Mouse (Mus musculus): Measurements from ENCODE around the gene Lrrc29. TPM values are rescaled to one million over a fixed set of nuclear protein-coding genes. Genes with fewer than 3 reads are reported as not detected.

Lrrc29 gene
- polyA plus RNA-seq (2012; rRNA removed), result 4.6 and 5.8 TPM in 2 replicates

DNA sequence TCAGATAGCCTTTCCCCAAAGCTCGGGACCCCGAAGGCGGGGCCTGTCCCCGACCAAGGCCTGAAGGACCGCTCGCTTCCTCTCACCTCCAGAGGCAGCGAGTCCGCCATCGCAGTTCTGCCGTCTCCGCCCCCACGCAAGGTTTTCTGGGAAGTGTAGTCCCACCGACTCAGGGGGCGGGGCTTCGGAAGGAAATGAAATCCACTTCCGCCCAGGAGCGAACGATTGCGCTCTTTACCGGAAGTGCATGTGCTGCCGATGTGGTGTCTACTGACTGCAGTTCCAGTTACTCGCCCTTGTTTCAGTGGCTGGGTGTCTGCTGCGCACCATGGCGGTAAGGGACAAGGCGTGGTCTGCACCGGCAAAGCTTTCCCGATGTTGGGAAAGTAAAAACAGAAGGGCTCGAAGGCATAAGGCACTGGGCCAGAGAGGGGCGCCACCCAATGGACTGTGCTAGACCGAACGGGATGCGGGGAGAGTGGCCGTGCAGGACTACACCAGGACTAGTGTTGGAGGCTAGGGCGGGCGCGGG is at the start of gene Lrrc29, which contains the start of gene Tmem208:
TSS of gene Lrrc29 (minus strand) at position 138 of the 532 bp plus-strand sequence.
TSS of gene Tmem208 (plus strand) at position 214 of the 532 bp plus-strand sequence.
- DNase-seq (ENCODE audit: low read depth, low spot score), result no peak
- WGBS, result under 1% methylated on average over 36 of the region's 36 CpGs

DNA sequence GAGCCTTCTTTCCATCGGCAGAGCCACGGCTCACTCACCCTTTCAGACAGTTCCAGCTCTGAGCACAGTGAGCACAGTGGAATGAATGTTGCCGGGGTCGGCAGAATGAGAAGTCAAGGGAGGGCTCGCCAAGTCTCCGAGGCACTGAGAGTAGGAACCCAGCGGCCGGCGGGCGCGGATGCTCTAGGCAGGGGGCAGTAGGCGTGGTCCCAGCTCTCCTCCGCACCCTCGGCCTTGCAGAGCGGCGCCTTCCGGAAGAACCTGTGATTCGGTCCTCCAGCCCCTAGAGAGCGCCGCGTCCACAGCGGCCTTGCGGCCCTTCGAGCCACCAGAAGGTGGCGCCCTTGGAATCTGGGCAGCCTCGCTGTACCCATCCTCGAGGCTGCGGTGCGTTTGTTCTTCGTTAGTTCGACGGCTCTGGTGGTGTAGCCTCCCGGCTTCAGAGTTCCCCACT is 48.5 kb upstream of the Lrrc29 start:
- no peak for DNase-seq (ENCODE audit: low read depth, low spot score)
- 37% methylated on average over 33 of the region's 33 CpGs for WGBS

DNA sequence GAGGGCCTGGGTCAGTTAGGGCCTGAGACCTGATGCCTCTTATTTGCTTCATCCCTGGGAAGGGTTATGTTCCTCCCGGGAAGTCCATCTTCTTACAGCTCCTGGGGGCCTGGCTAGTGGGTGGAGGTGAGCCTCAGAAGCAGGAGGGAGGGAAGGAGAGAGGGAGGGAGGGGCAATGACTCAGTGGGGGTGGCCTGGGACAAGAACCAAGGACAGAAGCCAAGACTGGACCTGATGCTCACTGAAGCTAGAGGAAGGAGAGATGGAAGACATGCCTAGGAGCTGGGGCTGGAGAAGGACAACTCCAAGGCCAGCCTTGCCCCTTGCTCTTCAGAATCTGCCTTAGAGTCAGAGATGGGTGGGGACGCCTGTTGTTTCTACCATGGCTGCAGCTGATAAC is 47.0 kb upstream of the Lrrc29 start, which contains the start of gene Plekhg4:
TSS of gene Plekhg4 (plus strand) at position 243 of the 400 bp plus-strand sequence.
- WGBS, result 56% methylated on average over 2 of the region's 2 CpGs
- DNase-seq (ENCODE audit: low read depth, low spot score), result no peak

DNA sequence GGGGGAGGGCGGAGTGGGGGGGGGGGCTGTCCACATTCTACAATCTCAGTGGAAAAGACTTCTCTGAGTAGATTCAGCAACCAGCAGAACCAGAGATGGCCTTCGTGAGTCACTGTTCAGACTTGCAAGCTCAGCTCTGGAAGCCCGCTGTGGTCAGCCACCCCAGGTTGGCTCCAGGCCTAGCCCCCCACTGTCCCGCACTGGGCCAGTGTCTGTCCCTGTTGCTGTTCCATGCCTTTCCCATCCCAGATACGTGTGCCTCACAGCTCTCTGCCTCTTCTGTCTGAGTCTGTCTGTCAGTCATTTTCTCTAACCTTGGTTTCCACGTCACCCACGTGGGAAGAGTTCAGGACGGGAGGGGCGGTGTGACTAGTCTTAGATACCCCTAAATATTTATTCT is 46.4 kb upstream of the Lrrc29 start:
- no peak for DNase-seq (ENCODE audit: low read depth, low spot score)
- 80% methylated on average over 9 of the region's 9 CpGs for WGBS

DNA sequence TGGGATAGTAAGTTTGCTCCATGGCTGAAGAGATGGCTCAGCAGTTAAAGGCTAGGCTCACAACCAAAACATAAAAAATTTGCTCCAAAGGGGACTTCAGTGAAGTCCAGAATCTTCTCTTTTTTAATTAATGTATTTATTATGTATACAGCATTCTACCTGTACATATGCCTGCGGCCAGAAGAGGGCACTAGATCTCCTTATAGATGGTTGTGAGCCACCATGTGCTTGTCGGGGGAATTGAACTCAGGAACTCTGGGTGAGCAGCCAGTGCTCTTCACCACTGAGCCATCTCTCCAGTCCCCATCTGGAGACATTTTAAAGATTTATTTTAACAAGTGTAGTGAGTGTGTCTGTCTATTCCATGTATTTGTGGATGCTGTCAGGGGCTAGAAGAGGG is 41.0 kb upstream of the Lrrc29 start:
- no peak for DNase-seq (ENCODE audit: low read depth, low spot score)
- 68% methylated on average over 2 of the region's 2 CpGs for WGBS

DNA sequence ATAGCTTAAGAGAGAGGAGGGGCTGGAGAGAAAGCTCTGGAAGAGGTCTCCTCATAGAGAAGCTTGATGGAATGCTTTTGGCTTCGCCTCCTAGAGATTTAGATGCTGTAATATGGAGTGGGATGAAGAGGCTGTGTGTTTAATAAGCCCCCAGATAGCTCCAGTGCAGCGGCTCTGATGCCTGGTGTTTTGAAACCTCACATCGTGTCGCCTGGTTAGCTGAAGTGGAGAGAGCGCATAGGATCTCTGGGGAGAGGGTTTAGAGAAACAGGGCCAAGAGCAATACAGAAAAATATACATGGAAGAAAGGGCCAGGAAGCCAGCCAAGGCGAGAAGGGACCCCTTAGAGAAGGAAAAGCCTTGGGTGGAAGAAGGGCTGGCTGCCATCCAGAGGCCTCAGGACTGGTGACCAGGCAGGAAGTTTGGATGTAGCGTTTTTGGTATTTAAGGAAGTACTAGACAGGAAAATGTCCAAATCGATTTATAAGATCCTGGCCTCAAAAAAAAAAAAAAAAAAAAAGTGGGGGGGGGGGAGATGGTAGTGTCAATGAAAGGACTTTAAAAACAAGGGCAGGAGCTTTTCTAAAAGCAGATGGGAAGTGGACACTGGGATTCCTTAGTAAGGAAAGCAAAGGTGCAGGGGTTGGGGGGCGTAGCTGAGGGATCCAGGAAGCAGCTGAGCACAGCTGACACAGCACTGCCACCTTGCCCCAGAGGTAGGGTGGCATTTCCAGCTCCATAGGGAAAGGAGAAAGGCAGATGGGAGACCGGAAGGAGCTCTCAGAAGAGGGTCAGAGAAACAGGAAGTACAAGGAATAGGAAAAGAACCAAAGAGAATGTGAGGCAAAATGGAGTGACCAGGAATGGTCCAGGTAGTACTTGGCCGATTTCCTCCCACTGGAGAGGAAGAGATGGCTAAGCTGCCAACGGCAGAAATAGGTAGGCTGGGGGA is 35.9 kb upstream of the Lrrc29 start:
- 61% methylated on average over 12 of the region's 12 CpGs for WGBS
- no peak for DNase-seq (ENCODE audit: low read depth, low spot score)

DNA sequence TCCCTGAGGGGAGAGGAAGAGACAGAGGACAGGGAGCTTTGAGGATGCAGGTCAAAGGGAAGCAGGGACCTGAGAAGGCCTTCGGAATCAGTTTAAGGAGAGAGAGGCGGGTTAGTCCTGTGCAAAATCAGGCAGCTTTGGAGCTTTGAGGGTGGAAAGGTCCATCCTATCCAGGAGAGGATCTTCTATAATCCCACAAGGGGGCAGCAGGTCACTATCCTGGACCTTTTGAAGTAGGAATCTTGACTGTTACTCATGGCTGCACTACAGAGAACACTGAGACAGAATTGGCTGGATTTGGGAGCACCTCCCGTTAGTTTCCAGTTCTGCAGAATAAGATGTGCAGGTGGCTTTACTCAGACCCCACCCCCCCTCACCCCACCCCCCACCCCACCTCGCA is 33.6 kb upstream of the Lrrc29 start:
- 61% methylated on average over 4 of the region's 4 CpGs for WGBS
- no peak for DNase-seq (ENCODE audit: low read depth, low spot score)

DNA sequence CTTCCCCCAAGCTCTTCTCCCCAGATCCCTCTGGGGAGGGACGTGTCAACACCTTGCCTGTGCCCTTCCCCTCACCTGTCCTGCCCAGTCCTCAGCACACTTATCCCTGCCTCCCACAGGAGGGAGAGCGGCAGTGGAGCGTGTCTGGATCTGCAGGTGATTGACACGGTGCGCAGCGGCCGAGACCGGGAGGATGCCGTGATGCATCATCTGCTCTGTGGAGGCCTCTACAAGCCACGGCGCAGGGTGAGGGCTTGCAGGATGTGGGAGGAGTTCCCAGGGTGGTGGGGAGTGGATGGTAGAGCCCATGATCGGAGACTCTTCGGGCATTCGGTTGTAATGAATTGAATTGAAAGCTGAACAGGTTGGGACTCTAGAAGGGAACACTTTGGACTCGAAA is 33.1 kb upstream of the Lrrc29 start:
- DNase-seq (ENCODE audit: low read depth, low spot score), result no peak
- WGBS, result 64% methylated on average over 15 of the region's 15 CpGs

DNA sequence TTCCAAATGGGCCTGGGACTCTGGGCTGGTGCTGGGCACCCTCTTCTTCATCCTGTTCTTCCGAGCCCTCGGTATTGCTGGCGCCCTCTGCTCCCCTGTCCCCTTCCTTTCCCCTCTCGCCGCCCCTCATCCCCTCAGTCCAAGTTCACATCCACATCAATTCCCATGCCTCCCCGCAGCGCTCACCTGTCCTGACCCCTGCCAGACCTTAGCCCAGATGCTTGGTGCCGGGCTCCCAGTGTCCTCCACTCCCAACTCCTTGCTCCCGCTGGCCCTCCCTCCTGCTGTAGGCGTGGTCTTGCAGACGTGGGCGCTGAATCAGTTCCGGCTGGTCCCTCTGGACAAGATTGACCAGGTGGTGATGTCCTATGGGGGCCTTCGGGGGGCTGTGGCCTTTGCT is 30.6 kb upstream of the Lrrc29 start:
- no peak for DNase-seq (ENCODE audit: low read depth, low spot score)
- WGBS, result 90% methylated on average over 14 of the region's 14 CpGs

DNA sequence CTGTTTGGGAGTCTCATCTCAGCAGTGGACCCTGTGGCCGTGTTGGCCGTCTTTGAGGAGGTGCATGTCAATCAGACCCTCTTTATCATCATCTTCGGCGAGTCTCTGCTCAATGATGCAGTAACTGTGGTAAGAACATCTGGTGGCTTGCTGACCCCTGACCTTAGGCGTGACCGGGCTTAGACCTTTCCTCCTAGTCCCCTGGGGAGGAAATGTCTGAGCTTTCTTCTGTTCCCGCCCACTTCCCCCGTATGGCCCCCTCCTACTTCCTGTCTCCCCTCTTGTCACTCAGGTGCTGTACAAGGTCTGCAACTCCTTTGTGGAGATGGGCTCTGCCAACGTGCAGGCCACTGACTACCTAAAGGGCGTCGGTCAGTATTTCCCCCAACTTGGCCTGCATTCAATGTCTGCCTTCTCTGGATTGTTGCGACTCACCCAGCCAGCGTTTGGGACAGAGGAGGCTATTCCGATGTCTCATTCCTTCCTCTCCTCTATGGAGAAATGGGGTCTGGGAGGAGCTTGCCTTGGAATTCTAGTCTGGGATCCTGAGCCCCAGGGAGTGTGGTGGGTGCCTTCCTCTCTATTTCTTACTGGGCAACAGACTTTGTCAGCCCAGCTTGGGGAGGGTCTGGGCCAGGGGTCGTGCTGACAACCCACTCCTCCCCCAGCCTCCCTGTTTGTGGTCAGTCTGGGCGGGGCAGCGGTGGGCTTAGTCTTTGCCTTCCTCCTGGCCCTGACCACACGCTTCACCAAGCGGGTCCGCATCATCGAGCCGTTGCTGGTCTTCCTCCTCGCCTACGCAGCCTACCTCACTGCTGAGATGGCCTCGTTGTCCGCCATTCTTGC is 29.3 kb upstream of the Lrrc29 start:
- 68% methylated on average over 26 of the region's 26 CpGs for WGBS
- no peak for DNase-seq (ENCODE audit: low read depth, low spot score)

DNA sequence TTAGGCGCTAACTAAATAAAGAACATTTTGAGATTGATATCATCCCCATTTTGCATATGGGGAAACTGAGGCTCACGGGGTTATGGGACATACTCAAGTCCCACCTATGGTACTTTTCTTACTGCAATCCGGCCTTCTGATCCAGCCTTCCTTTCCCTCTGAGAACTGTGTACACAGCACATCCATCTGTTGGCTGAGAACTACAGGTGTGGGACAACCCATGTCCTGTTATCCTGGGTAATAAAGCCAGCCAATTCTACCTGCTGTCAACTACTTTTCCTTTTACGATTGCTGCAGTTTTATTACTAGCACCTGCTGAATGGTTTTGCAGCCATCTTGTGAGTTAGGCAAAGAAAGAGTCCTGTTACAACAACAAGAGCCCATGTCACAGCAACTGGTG is 28.5 kb upstream of the Lrrc29 start:
- 49% methylated on average over 4 of the region's 4 CpGs for WGBS
- no peak for DNase-seq (ENCODE audit: low read depth, low spot score)

DNA sequence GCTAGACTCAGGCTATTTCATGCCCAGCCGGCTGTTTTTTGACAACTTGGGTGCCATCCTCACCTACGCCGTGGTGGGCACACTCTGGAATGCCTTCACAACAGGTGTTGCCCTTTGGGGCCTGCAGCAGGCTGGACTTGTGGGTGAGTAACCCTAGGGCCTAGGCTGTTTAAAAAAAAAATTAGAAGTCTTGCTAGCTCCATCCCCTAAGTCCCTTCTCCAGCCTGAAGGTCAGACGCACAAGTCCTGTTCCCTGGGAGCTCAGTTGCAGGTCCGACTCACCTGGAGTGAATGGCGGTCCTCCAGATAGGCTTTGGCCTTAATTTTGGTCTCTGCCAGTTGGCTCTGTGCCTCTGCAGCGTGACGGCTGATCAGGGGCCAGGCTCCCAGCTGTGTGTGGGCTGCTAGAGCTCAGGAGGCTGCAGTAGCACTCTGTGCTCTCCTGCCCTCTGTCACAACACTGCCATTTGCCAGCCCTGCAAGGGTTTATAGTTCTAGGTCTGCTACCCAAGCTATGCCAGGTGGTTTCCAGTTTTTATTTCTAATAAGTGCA is 27.6 kb upstream of the Lrrc29 start:
- DNase-seq (ENCODE audit: low read depth, low spot score), result no peak
- 70% methylated on average over 8 of the region's 8 CpGs for WGBS

DNA sequence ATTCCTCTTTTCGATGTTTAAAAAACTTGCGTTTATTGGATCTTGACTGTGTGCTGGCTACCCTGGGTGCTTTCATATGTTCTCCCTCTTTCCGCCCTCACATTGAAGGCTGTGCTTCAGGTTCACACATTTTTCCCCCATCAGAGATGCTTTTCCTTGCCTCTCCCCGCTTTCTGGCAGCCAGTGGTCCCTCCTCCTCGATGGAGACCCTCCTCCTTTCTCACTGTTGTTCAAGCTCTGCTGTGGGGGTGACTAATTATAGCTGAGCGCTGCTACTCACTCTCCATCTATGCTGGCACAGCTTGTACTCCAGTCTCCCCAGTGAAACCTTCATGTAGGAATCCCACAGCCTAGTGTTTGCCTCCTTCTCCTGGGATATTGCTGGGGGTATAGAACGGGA is 24.1 kb upstream of the Lrrc29 start:
- DNase-seq (ENCODE audit: low read depth, low spot score), result no peak
- 77% methylated on average over 7 of the region's 7 CpGs for WGBS

DNA sequence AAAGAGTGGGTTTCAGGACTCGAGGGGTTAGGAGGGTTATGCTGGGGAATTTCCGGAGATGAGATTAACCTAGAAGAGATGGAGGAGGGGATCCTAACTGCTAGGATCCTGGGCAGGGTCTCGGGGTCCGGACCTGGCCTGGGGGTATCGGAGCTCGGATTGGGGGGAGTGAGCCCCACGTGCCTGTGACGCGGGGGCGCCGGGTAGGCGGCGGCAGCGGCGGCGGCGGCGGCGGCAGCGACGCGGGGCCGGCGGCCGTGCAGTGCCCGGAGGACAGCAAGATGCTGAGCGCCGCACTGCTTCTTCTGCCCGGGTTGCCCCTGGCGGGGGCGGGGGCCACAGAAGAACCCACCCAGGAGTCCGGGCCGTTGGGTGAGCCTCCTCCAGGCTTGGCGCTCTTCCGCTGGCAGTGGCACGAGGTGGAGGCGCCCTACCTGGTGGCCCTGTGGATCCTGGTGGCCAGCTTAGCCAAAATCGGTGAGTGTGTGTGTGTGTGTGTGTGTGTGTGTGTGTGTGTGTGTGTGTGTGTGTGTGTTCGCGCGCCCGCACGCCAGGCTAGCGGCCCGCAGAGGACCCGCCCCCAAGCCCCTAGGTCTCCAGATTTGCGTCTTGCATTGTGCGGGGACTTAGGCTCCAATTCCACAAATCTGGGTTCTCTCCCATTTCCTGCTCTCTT is 23.2 kb upstream of the Lrrc29 start:
- 3% methylated on average over 42 of the region's 48 CpGs for WGBS
- DNase-seq (ENCODE audit: low read depth, low spot score), result no peak

DNA sequence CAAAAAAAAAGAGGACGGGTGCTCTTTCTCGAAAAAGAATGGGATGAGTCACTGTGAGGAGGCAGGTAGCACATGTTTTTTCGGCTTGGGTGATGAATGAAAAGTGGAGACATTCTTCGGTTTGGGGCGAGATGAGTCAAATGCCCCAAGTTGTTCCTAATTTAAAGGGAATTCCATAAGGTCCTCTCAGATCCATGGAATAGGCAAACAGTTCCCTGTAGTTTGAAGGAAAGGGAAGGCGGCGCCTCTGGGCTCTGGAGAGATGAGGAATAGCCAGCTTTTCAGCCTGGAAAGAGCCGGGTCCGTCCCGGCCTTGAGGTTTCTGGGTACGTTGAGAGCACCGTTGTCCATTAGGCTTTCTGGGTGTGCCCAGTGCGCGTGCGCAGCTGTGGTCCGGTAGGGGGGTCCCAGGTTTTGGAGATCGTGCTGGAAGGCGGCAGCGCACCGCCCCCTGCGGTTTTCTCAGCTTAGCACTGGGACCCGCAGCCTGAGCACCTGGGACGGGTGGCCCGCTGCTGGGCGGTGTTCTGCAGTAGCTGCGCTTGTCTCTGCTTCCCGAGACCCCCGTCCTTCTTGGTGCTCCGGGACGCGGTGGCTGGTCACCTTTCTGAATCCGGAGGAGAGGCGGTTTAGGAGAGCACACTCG is 22.5 kb upstream of the Lrrc29 start, which contains the start of gene Slc9a5:
TSS of gene Slc9a5 (plus strand) at position 394 of the 646 bp plus-strand sequence.
- DNase-seq (ENCODE audit: low read depth, low spot score), result no peak
- under 1% methylated on average over 34 of the region's 34 CpGs for WGBS

DNA sequence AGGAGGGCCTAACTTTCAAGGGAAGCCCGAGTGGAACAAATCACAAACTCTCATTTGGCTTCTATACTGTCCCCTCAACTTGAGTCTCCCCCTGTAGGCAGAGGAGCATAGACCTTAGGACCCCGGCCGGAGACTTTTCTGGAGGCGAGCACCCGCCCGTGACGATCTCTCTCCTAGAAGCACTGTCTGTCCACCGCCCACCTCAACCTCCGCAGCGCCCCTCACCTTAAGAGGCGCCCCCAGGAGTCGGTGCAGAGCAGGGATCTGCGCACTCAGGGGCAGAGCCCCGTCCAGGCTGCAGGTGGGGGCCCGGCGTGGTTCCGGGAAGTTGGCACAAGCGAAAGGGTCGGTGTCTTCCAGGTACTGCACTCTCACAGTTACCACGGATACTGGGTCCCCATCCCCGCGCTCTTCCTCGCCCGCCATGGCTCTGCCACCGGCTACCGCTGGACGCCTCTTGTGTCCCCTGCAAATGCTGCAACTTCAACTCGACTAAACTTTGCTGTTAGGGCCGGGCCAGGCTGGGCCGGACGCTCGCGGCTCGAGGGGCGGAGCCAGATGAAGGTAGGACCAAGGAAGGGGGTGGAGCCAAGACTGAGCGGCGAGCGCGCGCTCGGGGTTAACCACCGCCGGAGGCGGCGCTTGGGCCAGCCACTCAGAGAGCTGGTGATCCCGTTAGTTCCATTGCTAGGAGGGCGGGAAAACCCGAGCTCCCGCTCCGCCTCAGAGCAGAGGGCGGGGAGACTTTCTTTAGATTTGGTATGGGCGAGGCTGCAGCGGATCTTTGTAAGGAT is 21.5 kb upstream of the Lrrc29 start, which contains the start of gene Fhod1:
TSS of gene Fhod1 (minus strand) at position 526 of the 794 bp plus-strand sequence.
- DNase-seq (ENCODE audit: low read depth, low spot score), result peak; percentile 83

DNA sequence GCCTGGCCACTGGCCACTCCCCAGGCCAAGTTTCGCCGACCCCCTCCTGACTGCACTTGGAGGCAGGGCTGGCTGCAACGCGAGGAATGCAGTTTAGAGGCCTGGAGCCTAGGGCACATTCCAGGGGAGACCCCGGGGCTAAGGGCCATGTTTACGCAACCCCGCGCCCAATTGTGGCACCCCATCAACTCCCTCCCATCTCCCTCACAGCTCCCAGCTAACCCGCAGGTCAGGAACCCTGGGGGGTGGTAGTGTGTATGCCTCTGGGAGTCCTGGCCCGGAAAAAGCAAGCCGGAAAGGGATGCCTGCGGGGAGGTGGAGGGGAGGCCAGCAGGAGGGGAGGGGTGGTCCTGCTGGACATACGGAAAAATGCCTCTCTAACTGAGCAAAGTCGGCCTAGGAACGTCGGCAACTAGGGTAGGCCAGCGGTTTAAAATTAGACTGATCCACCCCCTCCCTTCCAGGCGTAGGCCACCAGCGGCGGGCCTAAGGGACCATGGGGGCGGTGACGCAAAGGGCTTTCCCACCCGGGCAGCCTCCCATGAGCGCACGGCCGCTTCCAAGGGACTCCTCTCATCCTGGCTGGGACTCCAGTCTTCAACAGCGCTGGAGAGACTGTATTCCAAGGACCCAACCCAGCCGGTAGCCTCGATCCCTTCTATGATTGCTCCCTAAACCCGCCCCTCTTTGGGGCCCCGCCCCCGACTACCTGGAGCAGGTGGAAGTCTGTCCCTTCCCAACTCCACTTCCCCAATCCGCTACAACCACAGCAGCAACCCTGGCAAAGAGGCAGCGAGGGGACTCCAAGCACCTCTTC is 20.7 kb upstream of the Lrrc29 start:
- DNase-seq (ENCODE audit: low read depth, low spot score), result peak; percentile 89
- 1% methylated on average over 34 of the region's 34 CpGs for WGBS

More for the DNA sequence above, 21.5 kb upstream of the Lrrc29 start, which contains the start of gene Fhod1:
- under 1% methylated on average over 53 of the region's 53 CpGs for whole genome bisulfite sequencing

Measured in large intestine, adult 2 months (tissue).